Mouse (Mus musculus) thymus, postnatal 36 days (tissue): ENCODE measurements around the gene Stx4a.
"Not testable (repeated sequence)": the region's sequence is repeated elsewhere in the genome, so short reads cannot be mapped to it uniquely, and the experiment has no call there.

Source experiments
- DNase-seq, 2 experiments: peaks; one replicate each; pipeline ENCODE4 v3.0.0; 2022; ENCODE audit warnings: mixed read lengths in 2 of 2

The Stx4a gene

GRCm38 (mm10) chr7:127815116-127815665 lies 8.9 kb upstream of the Stx4a start:
- no peak for DNase-seq

DNA sequence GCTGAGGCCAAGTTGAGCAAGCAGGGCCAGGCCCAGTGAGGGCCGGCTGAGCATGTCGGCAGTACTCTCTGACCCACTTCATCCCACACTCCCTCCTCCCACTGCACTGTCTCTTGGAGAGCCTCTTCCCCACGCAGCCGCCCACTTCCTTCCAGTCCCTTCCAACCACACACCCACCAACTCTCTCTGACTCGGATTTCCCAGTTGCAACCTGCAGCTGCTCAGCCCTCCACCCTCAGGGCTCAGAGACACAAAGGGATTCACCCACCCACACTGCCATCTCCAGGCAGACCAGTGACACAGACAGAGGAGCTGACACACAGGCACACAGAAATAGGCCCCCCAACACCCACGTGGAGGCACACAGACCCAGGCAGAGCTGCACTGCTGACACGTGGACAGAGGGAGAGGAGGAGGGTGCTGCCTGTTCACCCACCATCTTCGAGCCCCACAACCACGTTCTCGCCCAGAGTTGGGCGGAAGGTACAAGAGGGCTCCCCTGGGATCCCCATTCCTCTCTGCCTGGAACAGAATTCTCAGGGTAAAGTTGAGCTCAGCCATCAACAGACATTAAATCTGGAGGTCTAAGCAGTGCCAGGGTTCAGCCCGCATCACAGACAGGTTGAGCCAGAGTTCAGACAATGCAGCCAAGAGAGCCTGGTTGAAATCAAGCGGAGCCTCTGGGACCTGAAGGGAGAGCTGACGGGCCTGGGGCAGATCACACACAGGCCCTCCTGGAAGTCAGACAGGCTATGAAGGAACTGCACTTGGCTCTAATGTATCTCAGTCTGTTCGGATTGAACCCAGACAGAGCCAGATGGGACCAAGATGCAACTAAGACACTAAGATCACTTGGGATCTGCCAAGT lies 7.9 kb upstream of the Stx4a start:
- peak; percentile 56 to 71 for DNase-seq

DNA sequence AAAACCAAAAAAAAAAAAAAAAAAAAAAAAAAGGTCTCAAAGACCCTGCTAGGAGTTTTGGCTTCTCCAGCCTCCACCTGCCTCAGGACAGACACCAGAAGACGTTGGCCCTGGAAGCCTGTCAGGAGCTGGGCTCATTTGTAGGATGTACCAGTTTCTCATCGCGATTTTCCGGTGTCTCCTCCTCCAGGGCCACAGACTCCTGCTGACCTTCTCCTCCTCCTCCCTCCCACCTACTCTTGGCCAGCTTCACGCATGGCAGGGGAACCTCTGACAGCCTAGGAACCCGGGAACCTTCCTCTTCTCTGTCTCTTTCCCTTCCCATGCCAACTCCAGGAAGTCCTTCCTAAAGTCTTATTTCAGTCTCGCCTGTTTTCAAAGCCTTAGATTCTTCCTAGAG lies 7.0 kb upstream of the Stx4a start:
- no peak for DNase-seq

DNA sequence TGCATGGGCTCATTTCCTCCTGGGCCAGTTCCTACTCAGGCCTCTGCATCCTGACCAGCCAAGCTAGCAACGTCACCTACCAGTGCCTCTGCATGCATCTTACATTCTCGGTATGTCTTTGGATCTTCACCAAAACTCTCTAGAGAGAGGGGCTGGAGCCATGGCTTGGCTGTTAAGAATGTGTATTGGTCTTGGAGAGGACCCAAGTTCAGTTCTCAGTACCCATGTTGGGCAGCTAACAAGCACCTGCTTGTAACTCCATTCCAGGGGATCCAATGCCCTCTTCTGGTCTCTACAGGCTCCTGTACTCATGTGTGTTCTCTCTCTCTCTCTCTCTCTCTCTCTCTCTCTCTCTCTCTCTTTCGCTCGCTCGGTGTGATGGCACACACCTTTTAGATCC lies 6.3 kb upstream of the Stx4a start:
- DNase-seq, result no peak

DNA sequence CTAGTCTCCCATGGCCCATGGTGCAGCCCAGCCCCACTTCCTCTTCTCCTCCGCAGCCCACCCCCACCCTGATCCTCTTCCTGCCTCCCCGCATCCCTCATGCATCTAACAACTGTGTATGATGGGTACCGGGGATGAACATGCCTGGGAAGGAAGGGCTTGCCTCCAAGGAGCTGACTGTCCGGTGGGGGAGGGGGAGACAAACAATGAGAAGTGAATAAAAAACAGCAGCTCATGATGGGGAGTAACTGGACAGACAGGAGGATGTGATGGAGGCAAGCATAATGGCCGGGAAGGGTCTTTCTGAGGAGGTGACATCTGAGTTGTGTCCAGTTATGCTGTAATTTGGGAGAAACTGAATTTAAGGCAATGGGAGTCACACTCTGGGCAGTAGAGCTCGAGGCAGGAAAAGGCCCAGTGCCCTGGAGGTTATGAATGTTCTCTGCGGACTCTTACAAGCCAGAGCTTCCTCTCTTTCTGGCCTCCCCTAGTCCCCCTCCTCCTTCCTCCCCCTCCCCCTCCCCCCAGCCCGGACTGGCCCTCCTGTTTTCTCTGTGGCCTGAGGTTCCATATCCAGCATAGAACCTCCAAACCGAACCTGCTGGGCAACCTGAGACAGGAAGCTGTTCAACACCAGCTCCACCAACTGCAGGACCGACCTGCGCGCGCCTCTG lies 3.1 kb upstream of the Stx4a start:
- no peak for DNase-seq

GRCm38 (mm10) chr7:127822494-127822893 lies 1.6 kb upstream of the Stx4a start:
- DNase-seq, result no peak

- DNase-seq, result no peak
Observed at GRCm38 (mm10) chr7:127823236-127824171, 590 bp upstream of the Stx4a start.

- no peak for DNase-seq
Observed at GRCm38 (mm10) chr7:127835550-127835949, 11.5 kb downstream of the Stx4a start.

GRCm38 (mm10) chr7:127837473-127837872 lies 13.4 kb downstream of the Stx4a start:
- DNase-seq, result no peak

- DNase-seq, result not testable (repeated sequence)
Observed at GRCm38 (mm10) chr7:127837878-127838277, 13.8 kb downstream of the Stx4a start.

- DNase-seq, result not testable (repeated sequence)
Observed at GRCm38 (mm10) chr7:127840031-127840430, 15.9 kb downstream of the Stx4a start.

DNA sequence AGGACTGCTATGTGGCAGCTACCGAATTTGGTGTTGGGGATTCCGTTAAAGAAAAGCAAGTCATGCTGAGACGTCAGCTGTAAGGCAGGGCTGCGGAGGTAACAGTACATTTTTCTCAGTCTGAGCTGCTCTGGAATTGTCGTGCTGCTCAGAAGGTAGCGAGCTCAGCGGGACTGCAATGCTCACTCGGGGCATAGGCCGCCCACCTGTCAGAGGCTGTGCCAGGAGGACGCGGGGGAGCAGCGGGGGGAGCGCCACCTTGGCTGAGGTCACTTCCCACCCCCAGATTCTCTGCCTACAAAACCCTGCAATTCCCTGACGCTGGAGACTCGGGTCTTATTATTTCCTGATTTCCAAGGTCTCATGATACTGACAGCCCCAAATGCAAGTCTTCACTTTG lies 16.8 kb downstream of the Stx4a start:
- DNase-seq, result peak; percentile 74 to 82

GRCm38 (mm10) chr7:127841340-127842000 lies 17.4 kb downstream of the Stx4a start:
- peak; percentile 91 to 94 for DNase-seq

GRCm38 (mm10) chr7:127842001-127842718 lies 18.1 kb downstream of the Stx4a start:
- DNase-seq, result peak; percentile 74 to 80

DNA sequence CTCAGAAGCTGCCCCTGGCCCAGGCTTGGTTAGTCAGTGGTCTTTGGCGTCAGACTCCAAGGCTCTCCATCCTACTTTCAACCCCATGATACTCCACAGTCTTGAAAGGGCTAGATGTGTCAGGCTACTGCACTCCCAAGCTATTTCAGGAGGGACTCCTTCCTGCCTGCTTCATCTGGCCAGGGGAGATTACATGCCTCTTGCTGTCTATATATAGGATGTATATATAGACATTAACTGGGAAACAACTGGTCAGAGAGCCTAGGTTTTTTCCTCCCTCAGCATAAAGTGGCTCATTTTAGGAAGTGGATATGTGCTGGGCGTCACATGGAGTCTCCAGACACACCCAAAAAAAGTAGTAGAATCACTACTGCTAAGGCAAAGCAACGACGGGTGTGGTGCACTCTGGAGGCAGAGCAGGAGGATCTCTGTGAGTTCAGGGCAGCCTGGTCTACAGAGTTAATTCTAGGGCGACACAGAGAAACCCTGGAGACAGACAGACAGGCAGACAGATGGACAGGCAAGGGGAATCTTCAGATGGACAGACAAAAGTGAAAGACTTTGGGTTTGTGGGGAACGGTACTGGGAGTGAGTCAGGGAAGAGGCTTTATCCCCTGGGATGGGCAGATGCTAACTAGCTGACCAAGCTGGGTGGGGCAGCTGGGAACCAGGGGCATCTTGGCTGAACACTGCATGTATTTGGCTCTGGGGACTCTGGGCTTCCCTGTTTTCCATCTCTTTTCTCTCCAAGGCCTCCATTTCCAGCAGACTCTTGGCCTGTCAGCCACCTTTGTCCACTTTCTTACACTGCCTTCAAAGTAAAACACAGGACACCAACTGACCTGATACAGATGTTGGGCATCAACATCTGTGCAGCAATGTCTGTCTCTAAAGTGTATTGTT lies 26.1 kb downstream of the Stx4a start:
- DNase-seq, result no peak

- no peak for DNase-seq
Observed at GRCm38 (mm10) chr7:127850906-127851305, 26.8 kb downstream of the Stx4a start.

DNA sequence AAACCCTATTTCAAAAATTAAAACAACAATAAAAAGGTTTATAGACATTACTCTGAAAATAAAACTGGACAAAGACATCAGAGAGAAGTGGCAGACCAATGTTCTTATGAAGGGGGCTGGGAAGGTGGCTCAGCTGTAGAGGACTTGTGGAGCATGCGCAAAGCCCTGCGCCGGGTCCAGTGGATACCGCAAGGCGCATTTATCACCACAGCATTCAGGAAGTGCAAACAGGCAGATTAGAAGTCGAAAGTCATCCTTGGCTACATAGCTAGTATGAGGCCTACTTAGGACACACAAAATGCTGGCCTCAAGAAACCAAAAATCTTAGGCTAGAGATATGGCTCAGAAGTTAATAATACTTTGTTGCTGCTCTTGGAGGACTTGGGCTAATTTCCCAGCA lies 34.2 kb downstream of the Stx4a start:
- no peak for DNase-seq

DNA sequence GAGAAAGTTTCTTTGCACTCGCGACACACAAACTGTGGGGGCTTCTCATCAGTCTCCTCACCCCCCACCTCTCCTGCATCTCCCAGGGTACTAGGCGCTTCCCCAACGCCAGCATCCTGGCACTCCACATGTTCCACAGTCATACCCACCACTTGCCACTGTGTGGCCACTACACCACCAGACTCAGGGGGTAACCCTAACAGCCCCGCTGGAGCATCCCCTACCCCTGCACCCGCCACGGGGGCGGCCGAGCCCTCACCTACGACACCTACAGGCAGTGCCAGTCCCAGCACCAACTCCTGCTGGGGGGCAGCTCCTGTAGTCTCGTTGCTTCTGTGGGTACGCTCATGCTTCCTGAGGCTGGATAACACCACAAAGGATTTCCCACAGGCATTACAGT lies 42.3 kb downstream of the Stx4a start:
- DNase-seq, result no peak

DNA sequence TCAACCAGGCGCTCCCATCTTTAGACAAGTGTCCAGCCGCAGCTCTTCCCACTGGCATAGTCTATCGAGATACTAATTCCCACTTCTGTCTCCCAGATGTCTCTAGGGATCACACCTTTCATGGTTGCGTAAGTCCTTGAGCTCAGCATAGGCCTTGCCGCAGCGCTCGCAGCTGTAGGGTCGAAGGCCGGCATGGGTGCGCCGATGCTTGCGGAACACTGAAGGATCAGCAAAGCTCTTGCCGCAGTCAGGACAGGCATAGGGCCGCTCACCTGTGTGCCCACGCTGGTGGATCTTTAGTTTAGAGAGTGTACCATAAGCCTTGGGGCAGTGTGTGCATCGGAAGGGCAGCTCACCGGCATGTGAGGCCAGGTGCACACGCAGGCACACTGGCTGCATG lies 43.5 kb downstream of the Stx4a start:
- no peak for DNase-seq

- DNase-seq, result no peak
Observed at GRCm38 (mm10) chr7:127869149-127869810, 45.2 kb downstream of the Stx4a start.
